Mouse (Mus musculus): ENCODE measurements around the gene Nr1i2. TPM values are rescaled to one million over a fixed set of nuclear protein-coding genes. Genes with fewer than 3 reads are reported as not detected.
"Not testable (repeated sequence)": the region's sequence is repeated elsewhere in the genome, so short reads cannot be mapped to it uniquely, and the experiment has no call there.

Gene Nr1i2
- polyA plus RNA-seq, 1 experiment from 2014 or later, result not detected

- peak; percentile 57; the same call in 1 of the 2 replicates for ATAC-seq (ENCODE audit: insufficient number of reproducible peaks, insufficient read depth, low FRiP score, low TSS enrichment, low read depth)
- H3K36me3 ChIP-seq, result no peaks in the 10 kb centered on the region
- H3K4me3 ChIP-seq, result no peak overlapping the region
- 0 out of 2 replicates have a peak overlapping the region, but pooled peaks have one; percentile 11 for H3K4me2 ChIP-seq
- H3K9ac ChIP-seq, result no peak overlapping the region
- no peak overlapping the region for H3K27ac ChIP-seq
- H3K9me3 ChIP-seq, result no peaks in the 10 kb centered on the region
- 34% methylated on average over 13 of the region's 13 CpGs for WGBS
- H3K27me3 ChIP-seq, result no peaks in the 10 kb centered on the region
- peaks cover 22% of the 10 kb centered on the region for H3K4me1 ChIP-seq
Observed at GRCm38 (mm10) chr16:38248331-38248961, 46.2 kb downstream of the Nr1i2 start.

DNA sequence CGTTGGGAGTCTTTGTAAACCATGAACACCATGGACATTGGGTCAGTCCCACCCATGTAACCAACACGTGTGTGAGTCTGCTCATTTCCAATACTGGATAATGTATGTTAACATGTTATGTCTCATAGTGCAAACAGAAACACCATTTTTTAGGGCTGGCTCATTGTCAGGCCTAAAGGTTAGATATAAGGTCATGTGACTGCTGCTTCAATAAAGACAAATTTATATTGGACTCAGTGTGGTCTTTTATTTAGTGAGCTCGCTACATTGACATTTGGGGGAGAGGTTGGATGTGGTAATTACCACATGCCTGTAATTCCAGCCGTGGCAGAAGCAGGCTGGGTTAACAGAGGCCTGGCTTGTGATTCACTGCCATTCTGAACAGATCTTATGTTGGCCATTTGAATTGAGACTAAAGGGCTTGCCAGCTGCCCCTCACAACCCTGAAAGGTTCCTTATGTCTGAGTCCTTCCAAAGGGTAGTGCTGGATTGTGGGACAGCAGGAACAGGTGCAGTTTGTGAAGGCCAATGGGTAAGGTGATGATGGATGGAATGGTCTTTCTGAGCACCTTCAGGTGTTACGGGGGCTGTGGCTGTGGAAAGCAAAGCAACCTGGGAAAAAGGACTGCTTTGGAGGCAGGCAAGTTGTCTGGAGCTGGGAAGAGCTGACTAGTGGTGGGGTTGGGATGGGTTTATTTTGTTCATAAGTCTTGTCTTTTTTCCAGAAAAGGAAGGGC is 48.6 kb downstream of the Nr1i2 start:
- Histone ChIP-seq H3K4me1 (peaks cover 23% of the 10 kb centered on the region), H3K36me3 (peaks cover 8% of the 10 kb centered on the region), H3K27me3 (no peaks in the 10 kb centered on the region), H3K27ac (no peak overlapping the region), H3K4me2 (no peak overlapping the region), H3K9ac (no peak overlapping the region), H3K4me3 (no peak overlapping the region), H3K9me3 (no peaks in the 10 kb centered on the region)
- WGBS, result 75% methylated on average over 5 of the region's 5 CpGs
- no peak for ATAC-seq (ENCODE audit: insufficient number of reproducible peaks, insufficient read depth, low FRiP score, low TSS enrichment, low read depth)

GRCm38 (mm10) chr16:38245379-38245778 is 49.2 kb downstream of the Nr1i2 start:
- Histone ChIP-seq H3K9ac (no peak overlapping the region), H3K4me2 (no peak overlapping the region), H3K27ac (no peak overlapping the region), H3K4me3 (no peak overlapping the region), H3K4me1 (peaks cover 23% of the 10 kb centered on the region), H3K27me3 (no peaks in the 10 kb centered on the region), H3K9me3 (no peaks in the 10 kb centered on the region), H3K36me3 (peaks cover 12% of the 10 kb centered on the region)
- WGBS, result 36% methylated on average over 2 of the region's 2 CpGs
- no peak for ATAC-seq (ENCODE audit: insufficient number of reproducible peaks, insufficient read depth, low FRiP score, low TSS enrichment, low read depth)

GRCm38 (mm10) chr16:38244111-38244510 is 50.5 kb downstream of the Nr1i2 start:
- Histone ChIP-seq H3K4me2 (no peak overlapping the region), H3K9me3 (no peaks in the 10 kb centered on the region), H3K27ac (no peak overlapping the region), H3K9ac (no peak overlapping the region), H3K4me1 (peaks cover 23% of the 10 kb centered on the region), H3K27me3 (no peaks in the 10 kb centered on the region), H3K4me3 (no peak overlapping the region), H3K36me3 (peaks cover 16% of the 10 kb centered on the region)
- WGBS, result 82% methylated on average over 6 of the region's 6 CpGs
- no peak for ATAC-seq (ENCODE audit: insufficient number of reproducible peaks, insufficient read depth, low FRiP score, low TSS enrichment, low read depth)

GRCm38 (mm10) chr16:38240167-38240566 is 54.5 kb downstream of the Nr1i2 start:
- Histone ChIP-seq H3K27me3 (no peaks in the 10 kb centered on the region), H3K4me1 (peaks cover 11% of the 10 kb centered on the region; the same call in 1 of the 2 replicates), H3K36me3 (peaks cover 20% of the 10 kb centered on the region), H3K27ac (no peak overlapping the region), H3K9ac (no peak overlapping the region), H3K9me3 (no peaks in the 10 kb centered on the region), H3K4me3 (no peak overlapping the region), H3K4me2 (no peak overlapping the region)
- no peak for ATAC-seq (ENCODE audit: insufficient number of reproducible peaks, insufficient read depth, low FRiP score, low TSS enrichment, low read depth)
- 92% methylated on average over 10 of the region's 10 CpGs for WGBS

DNA sequence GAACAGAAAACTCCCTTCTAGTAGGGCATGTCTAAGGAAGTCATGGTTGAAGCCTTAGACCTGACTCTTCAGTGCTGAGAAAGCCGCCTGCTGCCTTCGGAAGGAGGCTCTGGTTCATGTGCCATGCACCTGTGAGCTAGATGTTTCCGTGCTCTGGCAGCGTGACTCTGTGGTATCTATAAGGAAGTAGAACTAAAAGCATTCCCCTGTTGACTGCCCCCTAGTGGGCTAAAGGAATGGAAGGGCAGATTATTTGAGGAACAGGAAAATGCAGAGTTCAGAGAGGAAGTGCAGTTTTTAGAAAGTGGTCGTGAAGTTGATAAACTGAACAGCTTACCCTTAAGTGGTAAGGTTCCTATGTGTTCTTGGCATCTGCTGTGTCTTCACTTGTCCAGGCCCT is 54.9 kb downstream of the Nr1i2 start:
- no peak overlapping the region for H3K9ac ChIP-seq
- no peaks in the 10 kb centered on the region for H3K9me3 ChIP-seq
- 77% methylated on average over 5 of the region's 5 CpGs for WGBS
- H3K36me3 ChIP-seq, result peaks cover 20% of the 10 kb centered on the region
- no peak overlapping the region for H3K27ac ChIP-seq
- no peak overlapping the region for H3K4me2 ChIP-seq
- no peak for ATAC-seq (ENCODE audit: insufficient number of reproducible peaks, insufficient read depth, low FRiP score, low TSS enrichment, low read depth)
- H3K27me3 ChIP-seq, result no peaks in the 10 kb centered on the region
- no peak overlapping the region for H3K4me3 ChIP-seq
- peaks cover 10% of the 10 kb centered on the region; the same call in 1 of the 2 replicates for H3K4me1 ChIP-seq

GRCm38 (mm10) chr16:38236936-38237585 is 57.6 kb downstream of the Nr1i2 start:
- no peaks in the 10 kb centered on the region for H3K27me3 ChIP-seq
- no peak overlapping the region for H3K4me3 ChIP-seq
- no peak overlapping the region for H3K9ac ChIP-seq
- no peak overlapping the region for H3K4me2 ChIP-seq
- peaks cover 19% of the 10 kb centered on the region for H3K36me3 ChIP-seq
- H3K4me1 ChIP-seq, result no peaks in the 10 kb centered on the region
- H3K27ac ChIP-seq, result no peak overlapping the region
- no peak for ATAC-seq (ENCODE audit: insufficient number of reproducible peaks, insufficient read depth, low FRiP score, low TSS enrichment, low read depth)
- H3K9me3 ChIP-seq, result no peaks in the 10 kb centered on the region
- WGBS, result 61% methylated on average over 4 of the region's 4 CpGs

GRCm38 (mm10) chr16:38222491-38222890 is 72.1 kb downstream of the Nr1i2 start:
- not testable (repeated sequence) for H3K9ac ChIP-seq; H3K4me3 ChIP-seq; H3K4me1 ChIP-seq; H3K27ac ChIP-seq; H3K4me2 ChIP-seq; ATAC-seq (ENCODE audit: insufficient number of reproducible peaks, insufficient read depth, low FRiP score, low TSS enrichment, low read depth); H3K9me3 ChIP-seq; H3K27me3 ChIP-seq
- H3K36me3 ChIP-seq, result peaks cover 46% of the 10 kb centered on the region
- WGBS, result 92% methylated on average over 5 of the region's 5 CpGs

DNA sequence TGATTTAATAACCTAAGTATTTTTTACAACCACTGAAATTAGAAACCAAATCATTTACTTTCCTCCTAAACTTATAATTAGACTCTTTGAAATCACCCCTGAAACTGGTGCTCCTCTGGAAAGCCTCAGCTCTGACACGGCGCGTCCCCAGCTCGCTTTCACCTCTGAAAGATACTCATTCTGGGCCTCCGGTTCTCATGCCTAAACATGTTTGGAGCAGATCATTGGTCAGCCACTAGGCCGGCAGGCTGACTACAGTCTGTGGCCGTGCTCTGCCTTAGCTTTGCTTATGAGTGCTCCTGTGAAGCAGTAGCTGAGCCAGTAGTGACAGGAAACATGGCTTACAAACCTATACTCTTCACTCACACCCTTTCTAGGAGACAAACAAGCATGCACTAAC is 89.4 kb downstream of the Nr1i2 start:
- no peaks in the 10 kb centered on the region for H3K27me3 ChIP-seq
- no peak overlapping the region for H3K4me2 ChIP-seq
- H3K36me3 ChIP-seq, result peaks cover 37% of the 10 kb centered on the region
- H3K9me3 ChIP-seq, result no peaks in the 10 kb centered on the region
- H3K4me1 ChIP-seq, result no peaks in the 10 kb centered on the region
- WGBS, result 74% methylated on average over 7 of the region's 7 CpGs
- H3K27ac ChIP-seq, result no peak overlapping the region; the same call in 1 of the 2 replicates
- no peak overlapping the region for H3K4me3 ChIP-seq
- no peak overlapping the region for H3K9ac ChIP-seq
- ATAC-seq (ENCODE audit: insufficient number of reproducible peaks, insufficient read depth, low FRiP score, low TSS enrichment, low read depth), result no peak

Data from embryonic facial prominence, embryonic 13.5 days (tissue).